Mouse (Mus musculus) subcutaneous adipose tissue, adult 2 months (tissue): ENCODE data around the gene Txndc15. TPM values are rescaled to one million over a fixed set of nuclear protein-coding genes. Genes with fewer than 3 reads are reported as not detected.

Source experiments
- polyA plus RNA-seq: library from polyadenylated mRNA; depleted of rRNA; stranded (reverse); fragments of >200 nt; gene quantifications from 2 replicates; pipeline ENCODE4 v1.2.3, GENCODE M21; 2012; ENCODE audit warnings: low replicate concordance; rRNA removed

Gene Txndc15
- polyA plus RNA-seq = 54.7 and 71.2 TPM in 2 replicates

DNA sequence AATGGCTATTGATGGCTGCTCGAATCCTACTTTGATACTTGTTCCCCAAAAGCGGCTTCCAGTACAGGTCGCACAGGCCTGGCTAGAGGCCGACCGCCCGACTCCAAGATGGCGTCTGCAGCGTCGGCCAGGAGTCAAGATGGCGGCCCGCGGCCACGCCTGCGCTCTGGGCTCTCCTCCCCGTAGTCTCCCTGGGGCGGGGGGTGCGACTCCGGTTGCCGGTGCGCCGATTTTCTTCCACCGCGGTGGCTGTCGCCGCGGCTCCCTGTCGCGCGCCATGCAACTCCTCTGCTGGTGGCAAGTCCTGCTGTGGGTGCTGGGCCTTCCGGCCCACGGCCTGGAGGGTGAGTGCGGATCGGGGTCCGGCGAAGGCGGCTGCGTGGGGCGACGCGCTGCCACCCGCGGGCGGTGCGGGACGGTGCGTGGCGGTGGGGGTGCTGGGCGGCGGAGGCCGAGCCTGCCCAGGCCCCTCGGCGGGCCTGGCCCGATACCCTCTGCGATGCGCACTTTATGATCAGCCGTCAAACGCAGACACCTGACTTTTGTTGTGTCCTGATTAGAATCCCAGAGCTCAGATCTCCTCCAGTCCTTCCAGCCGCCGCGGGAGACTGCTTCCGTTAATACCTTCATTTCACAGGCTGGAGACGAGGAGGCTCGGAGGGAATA lies at the start of gene Txndc15:
TSS of gene Txndc15 (plus strand) at position 150 of the 666 bp plus-strand sequence.

GRCm38 (mm10) chr13:55692535-55693242 lies 21.8 kb upstream of the Txndc15 start, which contains the start of gene B230219D22Rik:
B230219D22Rik (plus strand) TSS chr13:55693124.

GRCm38 (mm10) chr13:55727120-55727838 lies 12.8 kb downstream of the Txndc15 start, which contains the start of gene Pcbd2:
Pcbd2 (plus strand) TSS chr13:55727368.

Other genes with a start within 250 kb of the Txndc15 start
- 49.7 and 91.1 TPM in 2 replicates for gene Dbn1, start 226.5 kb upstream of the Txndc15 start, polyA plus RNA-seq
- gene Pdlim7, start 201.0 kb upstream of the Txndc15 start, polyA plus RNA-seq = 80.1 and 240 TPM in 2 replicates
- 7.0 and 15.3 TPM in 2 replicates for gene Dok3, start 185.4 kb upstream of the Txndc15 start, polyA plus RNA-seq
- 44.3 and 75.9 TPM in 2 replicates for gene Ddx41, start 178.0 kb upstream of the Txndc15 start, polyA plus RNA-seq
- 97.0 and 98.0 TPM in 2 replicates for gene Fam193b, start 143.5 kb upstream of the Txndc15 start, polyA plus RNA-seq
- 92.6 and 134 TPM in 2 replicates for gene Tmed9, start 140.9 kb upstream of the Txndc15 start, polyA plus RNA-seq
- 27.5 and 28.9 TPM in 2 replicates for gene B4galt7, start 114.8 kb upstream of the Txndc15 start, polyA plus RNA-seq
- 22.9 and 34.9 TPM in 2 replicates for gene Caml, start 91.6 kb upstream of the Txndc15 start, polyA plus RNA-seq
- 9.8 and 17.6 TPM in 2 replicates for gene Ddx46, start 79.6 kb upstream of the Txndc15 start, polyA plus RNA-seq
- 26.4 and 44.2 TPM in 2 replicates for gene B230219D22Rik, start 21.5 kb upstream of the Txndc15 start, polyA plus RNA-seq
- 39.0 and 43.7 TPM in 2 replicates for gene Pcbd2, start 12.7 kb downstream of the Txndc15 start, polyA plus RNA-seq
- 0.14 TPM in 1 of 2 replicates, not detected in the other for gene Catsper3, start 69.9 kb downstream of the Txndc15 start, polyA plus RNA-seq
- 0.37 and 1.7 TPM in 2 replicates for gene Pitx1, start 121.5 kb downstream of the Txndc15 start, polyA plus RNA-seq